In genomic region chr6:56923726-56924707, GRCm38 (mm10) we compare ENCODE assay signal across 8 mouse cellular contexts. TPM values are rescaled to one million over a fixed set of nuclear protein-coding genes. Genes with fewer than 3 reads are reported as not detected.
DNase-seq lines count a peak whose midpoint lies in the region; ATAC-seq and TF ChIP-seq lines count a peak whose summit lies in the region.

Nt5c3 (minus strand) TSS chr6:56923932.
Vmn1r4 (plus strand) TSS chr6:56924015.

- H3K27ac ChIP-seq in forebrain, embryonic 16.5 days (ENCODE audit: low read length): peak within 1 kb of the TSS; percentile 91
- H3K27ac ChIP-seq in layer of hippocampus, adult 2 months: peak within 1 kb of the TSS; percentile 95
- H3K27ac ChIP-seq in lung, embryonic 14.5 days (ENCODE audit: low read depth): peak within 1 kb of the TSS; percentile 84
- peak within 1 kb of the TSS; percentile 56 for H3K27ac ChIP-seq in olfactory bulb, adult 2 months (ENCODE audit: insufficient read depth, low read depth, low read length)
- peak within 1 kb of the TSS; percentile 86 for H3K27ac ChIP-seq in thymus, adult 2 months (ENCODE audit: control insufficient read depth, insufficient read depth, low read length)

- intact Hi-C loops in heart, postnatal 36 days (cut with DNase I): loop anchor here (5.0 kb wide), 4 partner anchors 92 to 768 kb away; partner anchors contain the start of genes Avl9, Fkbp9 and Pyurf

- H3K4me1 ChIP-seq in G1E (ENCODE audit: insufficient read depth, low read depth, low read length): peaks cover 31% of the 10 kb centered on the region
- H3K4me1 ChIP-seq in forebrain, embryonic 16.5 days (replicated peaks; ENCODE audit: control insufficient read depth, insufficient read depth, low read length): peaks cover 9% of the 10 kb centered on the region
- H3K4me1 ChIP-seq in lung, embryonic 14.5 days (ENCODE audit: insufficient read depth): no peaks in the 10 kb centered on the region; the same call in 1 of the 2 replicates
- H3K4me1 ChIP-seq in olfactory bulb, adult 2 months (ENCODE audit: control insufficient read depth, insufficient read depth, low read length): no peaks in the 10 kb centered on the region
- H3K4me1 ChIP-seq in thymus, adult 2 months (replicated peaks; ENCODE audit: control insufficient read depth, insufficient read depth, low read length): peaks cover 7% of the 10 kb centered on the region

- DNase-seq in G1E (ENCODE audit: low spot score): peak; percentile 73
- peak; percentile 92 to 97 for DNase-seq in cerebellum, adult 18-20 months
- peak; percentile 93 to 94 for DNase-seq in heart, postnatal 36 days
- DNase-seq in layer of hippocampus, adult 2 months (ENCODE audit: low spot score in 2 of 2): peak; percentile 94
- peak; percentile 98 for DNase-seq in lung, embryonic 14.5 days
- DNase-seq in thymus, adult 2 months: peak; percentile 93

- WGBS in forebrain, embryonic 16.5 days: 2% methylated on average over 64 of the region's 64 CpGs
- 2% methylated on average over 64 of the region's 64 CpGs for WGBS in lung, embryonic 14.5 days
- WGBS in olfactory bulb, adult 2 months: 3% methylated on average over 64 of the region's 64 CpGs
- 6% methylated on average over 64 of the region's 64 CpGs for WGBS in thymus, adult 2 months

- peak; percentile 73 for TF ChIP-seq POLR2A in olfactory bulb, adult 2 months (IDR thresholded peaks at IDR 0.05; ENCODE audit: insufficient read depth, low read depth, low read length)
- TF ChIP-seq POLR2A in thymus, adult 2 months (IDR thresholded peaks at IDR 0.05; ENCODE audit: control insufficient read depth, extremely low read depth, insufficient read depth, low read length, poor library complexity): peak; percentile 75

- peak within 1 kb of the TSS; percentile 61 for H3K4me2 ChIP-seq in forebrain, embryonic 16.5 days (ENCODE audit: low read length)
- H3K4me2 ChIP-seq in lung, embryonic 14.5 days: peak within 1 kb of the TSS; percentile 75

- H3K9me3 ChIP-seq in G1E (replicated peaks): no peaks in the 10 kb centered on the region
- H3K9me3 ChIP-seq in forebrain, embryonic 16.5 days (ENCODE audit: control insufficient read depth, low read length): no peaks in the 10 kb centered on the region
- no peaks in the 10 kb centered on the region for H3K9me3 ChIP-seq in lung, embryonic 14.5 days (ENCODE audit: low read depth, low read length)

- peak; percentile 64 for ATAC-seq in G1E (ENCODE audit: extremely low read depth, insufficient number of reproducible peaks, low FRiP score, poor library complexity, severe bottlenecking)
- peak; percentile 95 for ATAC-seq in forebrain, embryonic 16.5 days
- peak; percentile 96 for ATAC-seq in lung, embryonic 14.5 days (ENCODE audit: insufficient read depth)

- H3K4me3 ChIP-seq in G1E (ENCODE audit: low read depth, low read length): peak within 1 kb of the TSS; percentile 98
- peak within 1 kb of the TSS; percentile 84 for H3K4me3 ChIP-seq in forebrain, embryonic 16.5 days (replicated peaks; ENCODE audit: low read length)
- H3K4me3 ChIP-seq in layer of hippocampus, adult 2 months: peak within 1 kb of the TSS; percentile 97
- H3K4me3 ChIP-seq in lung, embryonic 14.5 days (ENCODE audit: low read depth, low read length): peak within 1 kb of the TSS; percentile 75
- peak within 1 kb of the TSS; percentile 62 for H3K4me3 ChIP-seq in olfactory bulb, adult 2 months (ENCODE audit: insufficient read depth, low read depth, low read length)
- H3K4me3 ChIP-seq in thymus, adult 2 months (ENCODE audit: control insufficient read depth, insufficient read depth, low read length): peak within 1 kb of the TSS; percentile 95

- peak within 1 kb of the TSS; percentile 86 for H3K9ac ChIP-seq in forebrain, embryonic 16.5 days (replicated peaks; ENCODE audit: low read depth, low read length)
- peak within 1 kb of the TSS; percentile 75 for H3K9ac ChIP-seq in lung, embryonic 14.5 days

- no peaks in the 10 kb centered on the region for H3K27me3 ChIP-seq in G1E (ENCODE audit: insufficient read depth, low read length)
- 0 out of 2 replicates have a peak, but pooled peaks cover 4% of the 10 kb centered on the region for H3K27me3 ChIP-seq in forebrain, embryonic 16.5 days (replicated peaks; ENCODE audit: control insufficient read depth, insufficient read depth, low read length)
- H3K27me3 ChIP-seq in lung, embryonic 14.5 days (ENCODE audit: insufficient read depth, low read length): no peaks in the 10 kb centered on the region
- H3K27me3 ChIP-seq in thymus, adult 2 months (ENCODE audit: control insufficient read depth, insufficient read depth, low read length): no peaks in the 10 kb centered on the region

- H3K36me3 ChIP-seq in G1E (replicated peaks): peaks cover 6% of the 10 kb centered on the region
- H3K36me3 ChIP-seq in forebrain, embryonic 16.5 days (ENCODE audit: control insufficient read depth, insufficient read depth): no peaks in the 10 kb centered on the region
- no peaks in the 10 kb centered on the region for H3K36me3 ChIP-seq in lung, embryonic 14.5 days (ENCODE audit: insufficient read depth)
- no peaks in the 10 kb centered on the region for H3K36me3 ChIP-seq in thymus, adult 2 months (ENCODE audit: control insufficient read depth, insufficient read depth, low read length)

- no peak for TF ChIP-seq CTCF in G1E (IDR thresholded peaks at IDR 0.05; ENCODE audit: low read depth, low read length)
- TF ChIP-seq CTCF in layer of hippocampus, adult 2 months (conservative IDR thresholded peaks at IDR 0.05): no peak
- no peak for TF ChIP-seq CTCF in lung, embryonic 14.5 days (IDR thresholded peaks at IDR 0.05; ENCODE audit: low read depth)
- no peak for TF ChIP-seq CTCF in olfactory bulb, adult 2 months (IDR thresholded peaks at IDR 0.05; ENCODE audit: insufficient read depth, low read depth, low read length)
- peak; percentile 58; the same call in 1 of the 2 replicates for TF ChIP-seq CTCF in thymus, adult 2 months (IDR thresholded peaks at IDR 0.05; ENCODE audit: borderline replicate concordance, control insufficient read depth, extremely low read depth, insufficient read depth, low read length, poor library complexity)

RNA-seq across cellular contexts. Expression of gene Nt5c3, which starts in this region (rescaled TPM):
- total RNA-seq in G1E (2014; fragmentation: Nextera tagmentation): 274 and 280 TPM in 2 replicates
- total RNA-seq in G1E (2017): 292 and 317 TPM in 2 replicates
- polyA plus RNA-seq in G1E (2012): 120 and 122 TPM in 2 replicates
- 166 and 178 TPM in 2 replicates for polyA plus RNA-seq in forebrain, embryonic 16.5 days (2015; fragmentation: Nextera tagmentation; extraction: Ambion mirVana)
- total RNA-seq in heart, postnatal 36 days (2021): 10 to 100 TPM; 74.2 to 94.4 TPM
- 10 to 100 TPM; 40.6 to 44.3 TPM for total RNA-seq in layer of hippocampus, adult 2 months (2021)
- polyA plus RNA-seq in lung, embryonic 14.5 days (2014; fragmentation: Nextera tagmentation; extraction: Ambion mirVana): 60.7 and 63.3 TPM in 2 replicates
- polyA plus RNA-seq in olfactory bulb, adult 2 months (2012; ENCODE audit: insufficient read depth, insufficient read length, low replicate concordance, missing spikeins): not detected in 2 replicates
- 9.5 and 9.6 TPM in 2 replicates for polyA plus RNA-seq in thymus, adult 2 months (2012; rRNA removed)

RNA-seq across cellular contexts. Expression of gene Vmn1r4, which starts in this region (rescaled TPM):
- total RNA-seq in G1E (2014; fragmentation: Nextera tagmentation) (2.6 TPM in 1 of 2 replicates, not detected in the other), G1E (2017) (0.87 and 1.9 TPM in 2 replicates)
- not detected in 2 replicates for polyA plus RNA-seq in G1E (2012)
- polyA plus RNA-seq in forebrain, embryonic 16.5 days (2015; fragmentation: Nextera tagmentation; extraction: Ambion mirVana): 0.42 and 0.46 TPM in 2 replicates
- not detected for total RNA-seq in heart, postnatal 36 days (2021)
- total RNA-seq in layer of hippocampus, adult 2 months (2021): under 1 TPM; 0.22 to 0.59 TPM
- polyA plus RNA-seq in lung, embryonic 14.5 days (2014; fragmentation: Nextera tagmentation; extraction: Ambion mirVana): 0.12 and 0.20 TPM in 2 replicates
- not detected in 2 replicates for polyA plus RNA-seq in olfactory bulb, adult 2 months (2012; ENCODE audit: insufficient read depth, insufficient read length, low replicate concordance, missing spikeins)
- polyA plus RNA-seq in thymus, adult 2 months (2012; rRNA removed): 0.05 and 0.18 TPM in 2 replicates

Comparison
In these comparisons a context has a peak if more than half of its experiments do, and no peak if none do; other contexts are left out.
1. Peak in every context shown above with its lines: DNase-seq, ATAC-seq, H3K4me3 ChIP-seq and H3K27ac ChIP-seq.
2. RNA of gene Nt5c3 (polyA plus RNA-seq): 166 to 178 TPM in forebrain, embryonic 16.5 days, 120 to 122 TPM in G1E, 60.7 to 63.3 TPM in lung, embryonic 14.5 days and 9.5 to 9.6 TPM in thymus, adult 2 months; not detected in olfactory bulb, adult 2 months; every median in the first group is over 10 times any median in the second.